Mouse (Mus musculus) lung, adult 2 months (tissue): ENCODE data around the gene Prkg1. TPM values are rescaled to one million over a fixed set of nuclear protein-coding genes. Genes with fewer than 3 reads are reported as not detected.

ENCODE experiments used
- DNase-seq: peaks from one replicate; pipeline ENCODE4 v3.0.0; 2022
- H3K4me1 ChIP-seq: fragments of 200-500 bp; 2 replicates; pipeline ENCODE4 v1.6.1; 2011; ENCODE audit warnings: low read length; ENCODE audit not compliant: control insufficient read depth, insufficient read depth
- H3K4me3 ChIP-seq: fragments of 200-500 bp; replicated peaks from 2 replicates; pipeline ENCODE3; 2011; ENCODE audit warnings: low read depth, mild to moderate bottlenecking, control low read depth, low read length; ENCODE audit errors: extremely low read depth
- CTCF ChIP-seq: fragments of 200-500 bp; IDR thresholded peaks from 2 replicates; pipeline ENCODE4 v1.5.1; 2011; ENCODE audit warnings: mild to moderate bottlenecking, low read length, control low read depth; ENCODE audit not compliant: insufficient read depth
- POLR2A ChIP-seq: fragments of 200-500 bp; IDR thresholded peaks from 2 replicates; pipeline ENCODE4 v1.6.1; 2011; ENCODE audit warnings: low read depth, mild to moderate bottlenecking, control low read depth, low read length, borderline replicate concordance; ENCODE audit errors: extremely low read depth
- WGBS: fragments of 180-500 bp; shearing (Covaris S2); methylation state at CpG from one replicate; pipeline ENCODE4 v1.1.7; 2018; 5-methylcytosine and 5-hydroxymethylcytosine counted together
- polyA plus RNA-seq: library from polyadenylated mRNA; depleted of rRNA; stranded (reverse); fragments of >200 nt; gene quantifications from 2 replicates; pipeline ENCODE4 v1.2.3, GENCODE M21; 2012

The Prkg1 gene
- polyA plus RNA-seq, 1 experiment: 6.0 TPM

DNA sequence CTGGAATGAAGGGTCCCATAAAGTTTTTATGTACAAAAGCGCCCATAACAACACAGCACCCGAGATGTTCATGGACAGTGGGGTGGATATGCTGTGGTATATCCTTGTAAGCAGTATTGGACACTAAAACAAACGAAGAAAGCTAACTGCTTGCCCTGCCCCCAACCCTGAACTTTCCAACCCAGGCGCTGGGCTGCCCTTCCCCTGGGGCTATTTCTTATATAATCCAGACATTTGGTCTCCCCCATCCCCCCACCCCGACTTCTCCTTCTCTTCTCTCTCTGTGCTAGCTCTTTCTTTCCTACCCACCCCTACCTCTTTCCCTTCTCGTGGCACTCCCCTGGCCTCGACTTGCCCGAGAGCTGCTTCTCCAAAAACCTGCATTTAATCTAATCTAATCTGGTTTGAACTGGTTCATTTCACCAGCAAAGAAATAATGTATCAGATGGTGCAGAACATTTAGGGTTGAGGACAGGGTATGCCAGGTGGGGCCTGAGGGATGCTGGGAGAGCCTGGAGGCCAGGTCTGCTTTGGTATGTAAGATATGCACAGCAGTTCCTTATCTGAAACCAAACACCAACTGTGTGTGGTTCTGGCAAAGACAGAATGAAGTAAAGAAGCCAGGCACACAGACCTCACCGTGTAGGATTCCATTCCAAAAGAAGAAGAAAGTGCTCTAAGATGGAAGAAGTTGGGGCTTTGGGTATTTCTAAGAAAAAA is 657.8 kb downstream of the Prkg1 start:
- WGBS: 55% methylated on average over 9 of the region's 9 CpGs
- H3K4me3 ChIP-seq: no peak overlapping the region
- no peak for DNase-seq
- H3K4me1 ChIP-seq: no peaks in the 10 kb centered on the region
- TF ChIP-seq CTCF (no peak), POLR2A (no peak)

DNA sequence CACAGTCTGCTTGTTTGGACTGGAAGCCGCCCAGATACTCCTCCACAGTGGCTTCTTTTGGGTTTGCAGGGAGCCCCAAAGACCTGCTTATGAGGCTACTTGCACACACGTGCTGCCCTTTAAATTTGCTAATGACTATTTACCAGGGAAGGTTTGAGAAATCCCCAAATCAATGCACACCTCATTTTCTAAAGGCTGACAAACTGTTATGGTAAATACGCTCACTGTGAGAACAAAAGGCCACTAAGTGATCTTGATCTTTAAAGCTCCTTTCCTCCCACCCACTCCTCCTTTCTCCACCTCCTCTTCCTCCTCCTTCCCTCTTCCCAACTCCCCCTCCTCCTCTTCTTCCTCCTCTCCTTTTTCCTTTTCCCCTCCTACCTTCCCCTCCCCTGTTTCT is 658.8 kb downstream of the Prkg1 start:
- Histone ChIP-seq H3K4me3 (no peak overlapping the region), H3K4me1 (no peaks in the 10 kb centered on the region)
- TF ChIP-seq CTCF (no peak), POLR2A (no peak)
- no peak for DNase-seq
- WGBS: 53% methylated on average over 3 of the region's 3 CpGs

DNA sequence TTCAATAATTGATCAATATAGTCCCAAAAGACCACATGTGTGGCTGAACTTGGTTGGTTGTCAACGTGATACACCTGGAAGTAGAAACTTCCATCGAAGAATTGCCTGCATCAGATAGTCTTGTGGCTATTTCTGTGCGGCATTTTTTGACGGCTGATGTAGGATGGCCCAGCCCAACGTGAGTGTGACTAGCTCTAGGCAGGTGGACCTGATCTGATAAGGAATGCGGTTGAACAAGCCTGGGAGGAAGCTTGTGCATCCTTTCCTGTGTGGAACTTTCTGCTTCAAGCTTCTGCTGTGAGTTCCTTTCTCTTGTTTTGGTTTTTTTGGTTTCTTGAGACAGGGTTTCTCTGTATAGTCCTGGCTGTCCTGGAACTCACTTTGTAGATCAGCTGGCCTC is 660.1 kb downstream of the Prkg1 start:
- TF ChIP-seq CTCF (no peak), POLR2A (no peak)
- WGBS: 68% methylated on average over 6 of the region's 6 CpGs
- Histone ChIP-seq H3K4me1 (no peaks in the 10 kb centered on the region), H3K4me3 (no peak overlapping the region)
- no peak for DNase-seq

DNA sequence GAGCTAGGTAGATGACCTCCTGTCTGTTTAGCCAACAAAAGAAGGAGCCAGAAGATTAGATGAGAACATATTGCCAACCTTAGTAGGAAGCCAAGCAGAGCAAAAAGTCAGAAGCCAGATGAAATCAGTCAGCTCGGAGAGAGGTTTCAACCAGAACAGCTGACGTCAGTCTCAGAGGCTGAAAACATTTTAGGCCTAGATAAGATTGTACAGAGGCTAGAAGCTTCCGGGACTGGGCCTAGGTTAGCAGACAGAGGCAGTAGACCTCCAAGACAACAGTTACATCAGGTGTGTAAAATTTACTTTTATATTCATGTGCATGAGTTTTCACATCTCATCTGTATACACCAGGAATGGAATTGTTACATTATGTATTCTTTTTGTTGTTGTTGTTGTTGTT is 665.5 kb downstream of the Prkg1 start:
- H3K4me3 ChIP-seq: no peak overlapping the region
- no peak for DNase-seq
- TF ChIP-seq CTCF (no peak), POLR2A (no peak)
- H3K4me1 ChIP-seq: no peaks in the 10 kb centered on the region
- WGBS: 76% methylated on average over 3 of the region's 3 CpGs

DNA sequence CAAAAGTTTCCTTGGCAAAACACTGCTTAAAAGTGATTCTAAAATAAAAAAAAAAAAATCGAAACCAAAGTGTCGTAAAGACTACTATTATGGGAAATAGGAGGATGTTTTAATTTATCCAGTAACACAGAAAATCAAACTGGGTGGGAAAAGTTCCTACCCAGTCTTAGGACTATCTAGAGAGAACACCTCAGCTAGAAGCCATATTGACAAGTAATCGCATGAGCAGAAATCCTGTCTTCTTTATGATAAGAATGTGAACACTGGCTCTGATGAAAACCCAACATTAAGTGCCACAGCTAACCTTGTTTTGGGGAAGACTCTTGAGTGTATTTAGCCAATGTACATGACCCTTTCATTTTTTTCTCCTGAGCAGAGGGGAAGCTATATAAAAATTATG is 667.0 kb downstream of the Prkg1 start:
- WGBS: 74% methylated on average over 3 of the region's 3 CpGs
- no peak for DNase-seq

DNA sequence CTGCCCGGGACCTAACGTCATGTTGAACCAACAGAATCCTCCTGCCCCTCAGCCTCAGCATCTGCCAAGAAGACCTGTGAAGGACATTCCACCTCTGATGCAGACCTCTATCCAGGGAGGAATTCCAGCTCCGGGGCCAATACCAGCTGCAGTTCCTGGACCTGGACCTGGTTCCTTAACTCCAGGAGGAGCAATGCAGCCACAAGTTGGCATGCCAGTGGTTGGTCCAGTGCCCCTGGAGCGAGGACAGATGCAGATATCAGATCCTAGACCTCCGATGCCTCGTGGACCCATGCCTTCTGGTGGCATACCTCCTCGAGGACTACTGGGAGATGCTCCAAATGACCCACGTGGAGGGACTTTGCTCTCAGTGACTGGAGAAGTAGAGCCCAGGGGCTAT is 681.1 kb downstream of the Prkg1 start:
- no peak for DNase-seq
- 94% methylated on average over 8 of the region's 8 CpGs for WGBS
- TF ChIP-seq POLR2A (no peak), CTCF (no peak)
- peaks cover 7% of the 10 kb centered on the region for H3K4me1 ChIP-seq
- H3K4me3 ChIP-seq: no peak overlapping the region

More for the DNA sequence above, 667.0 kb downstream of the Prkg1 start:
- no peak overlapping the region for H3K4me3 ChIP-seq
- no peak for TF ChIP-seq POLR2A
- TF ChIP-seq CTCF: no peak
- no peaks in the 10 kb centered on the region for H3K4me1 ChIP-seq

DNA sequence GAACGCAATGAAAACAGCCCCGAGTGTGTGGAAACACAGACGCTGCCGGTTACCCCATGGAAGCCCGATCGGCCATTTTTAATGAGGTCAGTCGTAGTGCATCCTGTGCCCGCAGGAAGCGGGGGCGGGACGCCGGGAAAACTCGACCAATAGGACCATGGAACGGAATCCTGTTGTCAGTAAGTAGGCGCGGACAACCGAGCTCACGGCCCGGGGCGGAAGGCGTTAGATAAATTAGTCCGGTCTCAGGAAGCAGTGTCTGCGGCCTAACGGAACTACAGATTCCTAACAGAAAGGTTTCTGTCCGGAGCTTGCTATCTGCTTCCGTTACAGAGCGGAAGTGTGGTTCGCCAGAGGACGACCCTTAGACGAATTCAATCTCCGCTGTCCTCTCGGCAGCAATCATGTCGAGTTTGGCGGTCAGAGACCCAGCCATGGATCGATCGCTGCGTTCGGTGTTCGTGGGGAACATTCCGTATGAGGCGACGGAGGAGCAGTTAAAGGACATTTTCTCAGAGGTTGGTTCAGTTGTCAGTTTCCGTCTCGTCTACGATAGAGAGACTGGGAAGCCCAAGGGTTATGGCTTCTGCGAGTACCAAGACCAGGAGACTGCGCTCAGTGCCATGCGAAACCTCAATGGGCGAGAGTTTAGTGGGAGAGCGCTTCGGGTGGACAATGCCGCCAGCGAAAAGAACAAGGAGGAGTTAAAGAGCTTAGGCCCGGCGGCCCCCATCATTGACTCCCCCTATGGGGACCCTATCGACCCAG is 682.0 kb downstream of the Prkg1 start, which contains the start of gene Cstf2t:
Gene Cstf2t, plus strand, starts transcription at position 176 of the 768 bp plus-strand sequence.
- Histone ChIP-seq H3K4me3 (peak within 1 kb of the TSS; percentile 76), H3K4me1 (peaks cover 7% of the 10 kb centered on the region)
- peak; percentile 98 for DNase-seq
- TF ChIP-seq CTCF: no peak
- peak; percentile 97 for TF ChIP-seq POLR2A
- WGBS: 2% methylated on average over 56 of the region's 56 CpGs

DNA sequence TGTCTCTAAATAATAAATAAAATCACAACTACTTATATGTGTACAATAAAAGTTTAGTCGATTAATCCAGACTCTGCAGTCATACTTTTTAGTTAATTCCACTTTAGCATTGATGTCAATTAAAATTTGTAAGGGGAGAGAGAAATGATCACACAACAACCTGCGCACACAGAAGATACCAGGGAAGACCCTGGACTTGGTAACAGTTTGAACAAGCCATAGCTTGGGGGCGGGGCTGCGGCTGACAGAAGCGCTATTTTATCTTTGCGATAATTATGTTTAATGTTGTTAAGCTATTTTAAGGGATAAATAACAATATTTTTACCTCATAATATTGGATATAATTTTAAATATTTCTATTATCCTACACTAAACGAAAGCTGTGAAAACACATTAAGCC is 682.6 kb downstream of the Prkg1 start:
- H3K4me3 ChIP-seq: peak overlapping the region; percentile 56
- DNase-seq: no peak
- no peak for TF ChIP-seq CTCF
- no peak for TF ChIP-seq POLR2A
- WGBS: 16% methylated on average over 7 of the region's 7 CpGs
- H3K4me1 ChIP-seq: peaks cover 7% of the 10 kb centered on the region

DNA sequence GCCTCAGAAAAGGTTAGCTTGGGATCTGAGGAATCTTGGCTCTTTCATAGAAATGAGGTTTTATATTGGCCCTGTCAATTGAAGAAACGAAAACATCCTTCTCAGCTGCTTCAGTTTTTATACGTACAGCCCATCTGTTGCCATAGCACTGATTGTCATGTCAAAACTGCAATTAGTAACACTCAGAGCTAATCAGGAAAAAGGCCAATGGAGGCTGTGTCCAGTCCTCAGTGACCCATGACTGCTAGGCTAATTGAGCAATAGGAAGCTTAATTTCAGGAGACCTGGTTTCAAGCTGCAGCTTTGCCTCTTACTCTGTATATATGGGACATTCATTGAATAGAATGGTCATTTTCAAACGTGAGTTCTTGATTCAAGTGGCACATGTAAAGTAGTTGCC is 686.6 kb downstream of the Prkg1 start:
- Histone ChIP-seq H3K4me3 (no peak overlapping the region), H3K4me1 (no peaks in the 10 kb centered on the region)
- 58% methylated on average over 3 of the region's 3 CpGs for WGBS
- TF ChIP-seq CTCF: no peak
- TF ChIP-seq POLR2A: no peak
- no peak for DNase-seq

DNA sequence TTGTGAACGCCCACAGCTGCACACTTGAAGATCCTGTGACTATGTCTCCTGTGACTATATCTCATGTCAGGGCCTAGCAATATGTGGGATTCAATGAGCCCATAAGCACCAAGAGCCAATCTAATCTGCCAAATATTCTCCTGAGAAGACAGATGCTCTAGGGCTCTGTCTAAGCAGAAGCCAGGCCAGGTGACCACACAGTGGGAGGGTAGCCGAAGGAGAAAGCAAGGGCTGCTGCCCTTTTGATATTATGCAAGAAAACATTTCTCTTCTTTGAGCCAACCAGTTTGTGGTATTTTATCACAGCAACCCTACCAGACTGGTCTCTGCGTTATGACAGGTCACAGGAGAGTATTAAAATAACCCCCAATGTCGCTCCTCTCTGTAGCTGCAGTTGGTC is 688.7 kb downstream of the Prkg1 start:
- TF ChIP-seq CTCF (no peak), POLR2A (no peak)
- H3K4me1 ChIP-seq: no peaks in the 10 kb centered on the region
- WGBS: 85% methylated on average over 4 of the region's 4 CpGs
- H3K4me3 ChIP-seq: no peak overlapping the region
- no peak for DNase-seq
